Comparison of ENCODE assay signal across 16 mouse cellular contexts in the genomic region with DNA sequence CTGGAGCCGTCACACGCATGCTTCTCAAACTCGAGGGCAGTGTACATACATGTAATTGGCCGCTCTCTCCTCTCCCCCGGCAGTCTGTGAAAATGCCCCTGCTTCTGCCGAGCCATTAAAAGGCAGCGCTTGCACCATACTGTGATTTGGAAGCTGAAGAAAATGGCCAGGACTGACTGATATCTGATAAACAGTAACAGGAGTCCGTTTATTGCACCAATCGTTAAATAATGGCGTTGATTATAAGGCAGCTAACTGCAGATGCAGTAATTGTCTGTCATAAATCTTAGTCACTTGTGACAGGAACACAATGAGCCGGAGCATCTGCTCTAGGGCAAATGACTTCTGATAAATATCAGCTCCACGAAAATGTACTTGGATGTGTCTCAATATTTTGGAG.
DNase-seq lines count a peak whose midpoint lies in the region; ATAC-seq and TF ChIP-seq lines count a peak whose summit lies in the region.
"Had no signal": no experiment of that assay in that cellular context is flagged by ENCODE, and none has a peak within 500 bp of the region (broad histone marks: within the 10 kb centered on the region; RNA-seq: fewer than 3 reads in every experiment).

No protein-coding gene starts in this region.

- no peak overlapping the region; the same call in 1 of the 2 replicates for H3K4me2 ChIP-seq in forebrain, embryonic 16.5 days (ENCODE audit: low read length)
- peak overlapping the region; percentile 25; the same call in 1 of the 2 replicates for H3K4me2 ChIP-seq in hindbrain, embryonic 15.5 days
- H3K4me2 ChIP-seq in neural tube, embryonic 13.5 days: peak overlapping the region; percentile 37
- H3K4me2 ChIP-seq: embryonic facial prominence, embryonic 13.5 days; heart, embryonic 11.5 days had no signal

- no peak for TF ChIP-seq CTCF in gastrocnemius, adult 2 months (IDR thresholded peaks at IDR 0.05)

- DNase-seq in layer of hippocampus, adult 11-12 months (ENCODE audit: low spot score): peak; percentile 14
- no peak for DNase-seq in layer of hippocampus, postnatal 10 days (ENCODE audit: low spot score in 2 of 2)
- no peak for DNase-seq in urinary bladder, postnatal 10 days (ENCODE audit: low spot score)
- DNase-seq in gastrocnemius, adult 2 months: no peak
- DNase-seq: cerebellum, postnatal 14 days; kidney, postnatal 14 days; left cerebral cortex, postnatal 4 days; lung, postnatal 36 days; spleen, adult 18-20 months had no signal

- no peaks in the 10 kb centered on the region for H3K27me3 ChIP-seq in forebrain, embryonic 16.5 days (replicated peaks; ENCODE audit: control insufficient read depth, insufficient read depth, low read length)
- H3K27me3 ChIP-seq in hindbrain, embryonic 15.5 days: no peaks in the 10 kb centered on the region
- no peaks in the 10 kb centered on the region for H3K27me3 ChIP-seq in neural tube, embryonic 13.5 days
- H3K27me3 ChIP-seq: CH12.LX; embryonic facial prominence, embryonic 13.5 days had no signal

- H3K27ac ChIP-seq in forebrain, embryonic 16.5 days (ENCODE audit: low read length): peak overlapping the region; percentile 2
- no peak overlapping the region for H3K27ac ChIP-seq in hindbrain, embryonic 15.5 days (replicated peaks)
- H3K27ac ChIP-seq in neural tube, embryonic 13.5 days (replicated peaks): peak overlapping the region; percentile 39
- no peak overlapping the region for H3K27ac ChIP-seq in gastrocnemius, adult 2 months
- H3K27ac ChIP-seq: embryonic facial prominence, embryonic 13.5 days; liver, embryonic 14.5 days had no signal

- intact Hi-C loops in gastrocnemius, adult 2 months (cut with DNase I): no loop called here

- no peak overlapping the region for H3K9ac ChIP-seq in forebrain, embryonic 16.5 days (replicated peaks; ENCODE audit: low read depth, low read length)
- no peak overlapping the region for H3K9ac ChIP-seq in hindbrain, embryonic 15.5 days
- H3K9ac ChIP-seq in neural tube, embryonic 13.5 days: no peak overlapping the region
- H3K9ac ChIP-seq: embryonic facial prominence, embryonic 13.5 days; liver, embryonic 14.5 days had no signal

- ATAC-seq in forebrain, embryonic 16.5 days: peak; percentile 72
- ATAC-seq in hindbrain, embryonic 15.5 days (ENCODE audit: low FRiP score, low read depth): 0 out of 2 replicates have a peak, but pooled peaks have one; percentile 49
- ATAC-seq in neural tube, embryonic 13.5 days (ENCODE audit: low read depth): peak; percentile 78

- H3K36me3 ChIP-seq in forebrain, embryonic 16.5 days (ENCODE audit: control insufficient read depth, insufficient read depth): no peaks in the 10 kb centered on the region
- no peaks in the 10 kb centered on the region for H3K36me3 ChIP-seq in hindbrain, embryonic 15.5 days
- no peaks in the 10 kb centered on the region for H3K36me3 ChIP-seq in neural tube, embryonic 13.5 days
- H3K36me3 ChIP-seq: embryonic facial prominence, embryonic 13.5 days had no signal

- peaks cover 23% of the 10 kb centered on the region for H3K4me1 ChIP-seq in forebrain, embryonic 16.5 days (replicated peaks; ENCODE audit: control insufficient read depth, insufficient read depth, low read length)
- H3K4me1 ChIP-seq in hindbrain, embryonic 15.5 days (replicated peaks): 0 out of 2 replicates have a peak, but pooled peaks cover 8% of the 10 kb centered on the region
- peaks cover 33% of the 10 kb centered on the region for H3K4me1 ChIP-seq in neural tube, embryonic 13.5 days (replicated peaks)
- H3K4me1 ChIP-seq: embryonic facial prominence, embryonic 13.5 days had no signal

- 54% methylated on average over 12 of the region's 12 CpGs for whole genome bisulfite sequencing in forebrain, embryonic 16.5 days
- WGBS in hindbrain, embryonic 15.5 days: 40% methylated on average over 12 of the region's 12 CpGs
- WGBS in neural tube, embryonic 13.5 days: 14% methylated on average over 12 of the region's 12 CpGs

- H3K9me3 ChIP-seq in forebrain, embryonic 16.5 days (ENCODE audit: control insufficient read depth, low read length): no peaks in the 10 kb centered on the region
- H3K9me3 ChIP-seq in hindbrain, embryonic 15.5 days: no peaks in the 10 kb centered on the region
- no peaks in the 10 kb centered on the region for H3K9me3 ChIP-seq in neural tube, embryonic 13.5 days
- H3K9me3 ChIP-seq: embryonic facial prominence, embryonic 13.5 days had no signal

- no peak overlapping the region for H3K4me3 ChIP-seq in forebrain, embryonic 16.5 days (replicated peaks; ENCODE audit: low read length)
- H3K4me3 ChIP-seq in hindbrain, embryonic 15.5 days: no peak overlapping the region
- H3K4me3 ChIP-seq in neural tube, embryonic 13.5 days: no peak overlapping the region
- no peak overlapping the region for H3K4me3 ChIP-seq in gastrocnemius, adult 2 months
- H3K4me3 ChIP-seq: embryonic facial prominence, embryonic 13.5 days had no signal

Comparison
In these comparisons a context has a peak if more than half of its experiments do, and no peak if none do; other contexts are left out.
1. H3K27ac ChIP-seq: peak in forebrain, embryonic 16.5 days (single experiment) and neural tube, embryonic 13.5 days (single experiment); none in hindbrain, embryonic 15.5 days (single experiment) and gastrocnemius, adult 2 months (single experiment).
2. Peak in every context shown above with its lines, with median percentiles within 50 percentile points of each other: ATAC-seq.